Mouse (Mus musculus) c-Kit-positive CD71-negative TER-119-negative erythroid progenitor cells, embryonic 14.5 days (primary cell): Measurements from ENCODE around the gene Srpr.

ENCODE experiments used
- DNase-seq: peaks from one replicate; pipeline ENCODE4 v3.0.0-alpha.2; 2013; ENCODE audit warnings: low read depth

Srpr gene

DNA sequence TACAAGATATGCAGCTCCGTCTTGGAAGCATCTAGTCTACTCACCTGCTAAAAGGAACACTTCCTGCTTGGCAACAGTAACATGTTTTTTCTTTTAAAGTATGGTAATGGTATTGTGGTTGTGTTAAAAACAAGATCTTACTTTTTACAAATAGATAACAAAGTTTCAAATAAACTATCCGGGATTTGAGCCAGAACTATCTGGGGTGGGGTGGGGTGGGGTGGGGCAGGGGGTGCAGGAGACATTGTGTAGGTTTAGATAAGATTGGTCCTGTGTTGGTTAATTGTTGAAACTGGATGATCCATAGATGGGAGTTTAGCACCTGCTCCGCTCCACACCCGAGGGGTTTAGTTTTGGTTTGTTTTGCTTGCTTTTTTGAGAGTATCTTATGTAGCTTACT, 62.4 kb downstream of the Srpr start:
- DNase-seq, result no peak

DNA sequence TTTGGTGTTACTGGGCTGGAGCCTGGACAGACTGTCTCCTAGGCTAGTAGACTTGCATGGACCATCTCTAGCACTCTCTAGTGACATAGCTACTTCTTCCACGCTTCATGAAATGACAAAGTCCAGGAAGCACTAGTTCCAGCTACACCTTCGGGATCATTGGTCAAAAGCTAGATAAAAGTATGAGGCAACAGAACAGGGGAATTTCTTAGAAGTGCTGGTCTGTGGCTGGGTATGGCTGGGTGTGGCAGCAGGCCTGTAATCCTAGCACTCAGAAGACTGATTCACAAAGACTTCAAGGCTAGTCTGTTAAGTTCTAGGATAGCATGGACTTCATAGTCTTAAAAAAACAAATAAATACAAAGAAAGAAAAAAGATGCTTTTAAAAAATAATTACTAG, 63.5 kb downstream of the Srpr start:
- no peak for DNase-seq

DNA sequence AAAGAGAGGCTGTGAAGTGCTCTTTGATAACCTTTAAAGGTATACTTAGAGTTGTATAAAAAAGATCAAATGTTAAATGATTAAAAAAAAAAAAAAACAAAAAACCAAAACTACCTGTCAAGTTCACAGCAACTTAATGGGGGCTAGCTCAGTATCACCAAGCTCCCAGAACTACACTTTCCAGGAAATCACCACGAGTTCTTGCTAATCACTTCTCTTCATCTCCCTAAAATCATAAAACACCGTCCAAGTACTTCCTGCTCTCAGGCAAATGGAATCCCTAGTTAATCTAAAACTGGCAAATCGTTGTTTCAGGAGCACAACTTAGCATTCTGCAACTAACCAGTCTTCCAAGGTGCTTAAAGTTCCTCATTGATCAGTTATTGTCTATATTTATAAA, 64.5 kb downstream of the Srpr start:
- DNase-seq, result no peak

DNA sequence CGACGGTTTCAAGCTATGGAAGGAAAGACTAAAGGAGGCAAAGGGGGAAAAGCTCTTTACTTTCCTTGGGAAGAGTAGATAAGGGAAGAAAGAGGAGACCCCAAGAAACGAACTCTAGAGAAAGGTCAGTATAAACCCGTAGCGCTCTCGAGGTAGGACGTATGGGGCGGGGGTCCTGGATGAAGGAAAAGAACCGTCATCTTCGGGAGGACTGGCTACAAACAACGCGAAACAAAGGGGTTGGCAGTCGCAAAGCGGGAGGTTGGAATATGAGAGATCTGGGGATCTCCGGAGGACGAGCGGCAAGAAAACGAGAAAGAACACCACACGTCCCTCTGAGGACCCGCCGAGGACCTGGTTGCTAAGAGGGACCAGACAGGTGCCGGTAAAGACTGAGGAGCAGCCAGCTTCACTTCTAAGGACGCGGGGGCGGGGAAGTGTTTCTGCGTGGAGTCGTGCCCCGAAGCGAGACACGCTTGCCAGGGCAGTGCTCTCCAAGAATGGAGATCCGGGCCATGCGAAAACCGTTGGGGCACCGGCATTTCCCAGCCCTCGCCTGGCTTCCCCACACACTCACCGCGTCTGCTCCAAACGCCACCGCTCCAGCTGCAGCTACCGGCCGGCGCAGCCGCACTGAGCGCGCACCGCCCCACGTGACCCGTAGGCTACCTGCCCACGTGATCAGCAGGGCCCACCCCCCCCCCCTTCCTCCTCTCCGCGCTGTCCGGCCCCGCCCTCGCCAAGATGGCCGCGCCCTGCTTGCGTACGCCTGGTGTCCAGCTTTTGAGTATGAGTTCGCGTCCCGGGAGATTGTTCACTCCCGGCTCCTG, 67.4 kb downstream of the Srpr start, which contains the start of the genes Fam118b and Rpusd4:
Gene Fam118b, minus strand, starts transcription at position 660 of the 830 bp plus-strand sequence.
Gene Rpusd4, plus strand, starts transcription at position 720 of the 830 bp plus-strand sequence.
- DNase-seq, result peak; percentile 86

GRCm38 (mm10) chr9:35267976-35268715, 68.2 kb downstream of the Srpr start:
- no peak for DNase-seq

DNA sequence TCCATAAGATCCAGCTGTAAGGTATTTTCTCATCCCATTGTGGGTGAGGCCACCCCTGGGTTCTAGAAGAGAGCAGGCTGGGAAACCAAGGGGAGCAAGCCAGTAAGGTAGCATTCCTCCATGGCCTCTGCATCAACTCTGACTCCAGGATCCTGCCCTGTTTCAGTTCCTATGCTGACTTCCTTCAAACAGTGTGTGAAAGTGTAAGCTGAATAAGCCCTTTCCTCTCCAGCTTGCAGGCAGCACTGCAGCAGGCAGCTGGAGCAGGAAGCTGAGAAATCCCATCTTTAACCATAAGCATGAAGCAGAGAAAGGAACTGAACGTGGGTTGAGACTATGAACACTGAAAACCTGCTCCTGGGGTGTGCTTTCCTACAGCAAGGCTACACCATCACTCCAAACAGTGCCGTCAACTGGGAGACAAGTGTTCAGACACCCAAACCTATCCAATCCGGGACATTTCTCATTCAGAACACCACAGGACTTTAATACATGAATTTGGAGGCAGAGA, 77.9 kb downstream of the Srpr start:
- no peak for DNase-seq

- no peak for DNase-seq
Observed at GRCm38 (mm10) chr9:35278451-35278850, 78.5 kb downstream of the Srpr start.

DNA sequence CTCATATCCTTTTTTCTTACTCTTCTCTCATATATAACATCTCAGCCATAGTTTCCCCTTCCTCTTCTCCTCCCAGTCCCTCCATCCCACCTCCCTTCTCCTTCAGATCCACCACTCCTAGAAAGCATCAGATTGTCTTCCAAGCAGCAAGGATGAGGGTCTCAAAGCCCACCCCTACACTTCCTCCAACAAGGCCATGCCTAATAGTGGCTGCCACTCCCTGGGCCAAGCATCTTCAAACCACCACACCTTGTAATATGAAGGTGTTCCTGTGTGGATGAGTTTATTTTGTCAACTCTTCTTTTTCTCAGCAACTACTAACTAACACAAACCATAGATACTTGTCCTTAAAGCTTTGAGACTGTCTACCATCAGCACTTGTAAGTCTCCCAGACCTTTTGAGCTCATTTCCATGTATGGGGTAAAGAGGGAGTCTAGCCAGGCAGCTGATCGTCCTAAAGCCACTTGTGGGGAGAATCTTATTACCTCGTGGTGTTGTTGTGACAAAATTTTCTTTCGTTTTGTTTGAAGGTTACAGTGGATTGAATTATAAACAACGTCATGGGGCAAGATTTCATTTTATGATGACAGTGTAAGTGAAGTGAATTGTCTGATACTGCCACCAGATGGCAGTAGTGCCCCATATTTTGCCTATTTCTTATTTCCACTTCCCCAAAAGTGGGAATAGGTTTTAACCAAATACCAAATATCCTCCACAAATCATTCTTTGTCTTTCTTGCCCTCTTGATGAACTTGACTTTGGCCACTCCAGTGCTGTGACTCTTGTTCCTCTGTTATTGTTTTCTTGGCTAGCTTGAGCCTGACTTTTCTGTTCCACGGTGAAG, 82.3 kb downstream of the Srpr start:
- peak; percentile 53 for DNase-seq

DNA sequence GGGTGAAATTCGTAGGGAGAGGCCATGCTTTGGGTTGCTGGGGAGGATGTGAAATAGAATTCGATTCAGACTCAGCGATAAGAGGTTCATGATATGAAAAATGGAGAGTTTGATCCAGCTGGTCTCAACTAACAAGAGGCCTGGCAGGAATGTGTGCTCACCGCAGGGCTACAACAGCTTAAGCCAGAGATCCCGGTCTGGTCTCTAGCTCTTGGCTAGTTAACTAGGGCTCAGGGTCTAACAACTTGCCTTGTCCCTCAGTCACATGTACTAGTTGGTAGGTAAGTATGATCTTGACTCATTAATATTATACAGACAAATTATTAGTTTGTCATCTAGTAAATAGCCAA, 82.9 kb downstream of the Srpr start:
- no peak for DNase-seq

DNA sequence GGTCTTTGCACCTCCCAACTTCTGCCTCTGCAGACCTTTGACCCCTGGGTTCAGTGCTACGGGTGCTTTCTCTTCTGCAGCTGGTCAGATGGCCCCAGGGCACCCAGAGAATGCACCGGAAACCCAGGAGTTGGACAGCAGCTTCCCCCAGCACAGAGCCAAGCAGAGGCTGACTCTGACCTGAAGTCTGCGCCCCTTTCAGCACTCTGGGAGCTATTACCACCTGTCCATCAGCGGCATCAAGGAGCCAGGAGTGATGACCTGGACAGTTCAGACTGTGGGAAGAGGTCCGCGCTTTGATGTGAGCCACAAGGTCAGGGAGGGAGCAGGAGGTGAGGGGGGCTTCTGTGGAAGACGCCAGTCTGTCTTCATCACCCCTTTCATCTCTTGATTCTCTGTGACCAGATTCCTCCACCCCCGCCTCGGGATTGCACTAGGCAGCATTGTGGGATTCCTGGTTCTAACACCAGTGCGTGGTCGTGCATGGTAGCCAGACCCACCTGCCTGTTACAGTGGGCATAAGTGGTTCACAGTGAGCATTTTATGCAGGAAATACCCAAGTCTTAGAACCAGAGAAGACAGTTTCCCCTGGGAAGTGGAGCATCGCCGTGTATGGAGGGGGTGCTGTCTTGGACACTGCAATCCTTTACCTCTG, 83.6 kb downstream of the Srpr start:
- DNase-seq, result no peak

DNA sequence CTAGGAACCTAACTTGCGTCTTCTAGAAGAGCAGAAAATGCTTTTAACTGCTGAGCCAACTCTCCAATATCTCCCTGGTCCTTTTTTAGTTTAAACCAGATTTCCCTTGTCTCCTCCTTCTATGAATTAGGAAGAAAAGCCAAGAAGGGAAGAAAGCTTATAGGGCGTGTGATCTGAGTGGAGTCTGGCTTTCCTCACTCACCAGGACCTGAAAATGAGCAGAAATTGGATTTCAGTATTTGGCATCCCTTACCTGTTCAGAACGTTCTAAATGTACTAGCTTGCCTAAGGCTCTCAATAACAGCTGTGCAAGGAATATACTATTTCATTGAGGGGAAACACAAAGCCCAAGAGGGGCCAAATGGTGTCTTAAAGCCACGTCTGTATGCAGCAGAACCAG, 84.4 kb downstream of the Srpr start:
- no peak for DNase-seq

DNA sequence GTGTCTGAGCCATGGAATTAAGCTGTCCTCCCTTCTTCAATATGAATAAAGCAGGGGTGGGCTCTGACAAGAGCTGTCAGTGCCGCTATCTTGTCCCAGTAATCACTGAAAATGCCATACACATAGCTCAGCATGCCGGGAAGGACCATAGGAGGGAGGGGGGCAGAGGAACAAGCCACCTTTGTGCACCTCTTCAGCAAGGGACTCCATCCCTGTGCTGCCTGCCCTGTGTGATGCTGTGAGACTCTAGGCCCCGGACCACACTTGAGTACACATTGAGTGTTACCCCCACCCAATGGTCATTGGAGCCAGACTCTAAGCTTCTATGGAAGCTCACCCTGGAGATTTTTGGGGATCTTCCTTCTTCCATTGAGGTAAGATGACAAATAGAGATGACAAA, 86.4 kb downstream of the Srpr start:
- DNase-seq, result no peak

GRCm38 (mm10) chr9:35289992-35290391, 90.0 kb downstream of the Srpr start:
- no peak for DNase-seq

GRCm38 (mm10) chr9:35290417-35290816, 90.4 kb downstream of the Srpr start:
- DNase-seq, result no peak

GRCm38 (mm10) chr9:35290916-35291315, 90.9 kb downstream of the Srpr start:
- no peak for DNase-seq

GRCm38 (mm10) chr9:35293465-35293864, 93.5 kb downstream of the Srpr start:
- no peak for DNase-seq
